Mouse (Mus musculus) spleen, adult 2 months (tissue): ENCODE results near the gene Gnpat.

Source experiments
- CTCF ChIP-seq: fragments of 200-500 bp; IDR thresholded peaks from 2 replicates; pipeline ENCODE4 v1.5.1; 2011; ENCODE audit warnings: mild to moderate bottlenecking, inconsistent platforms; ENCODE audit not compliant: insufficient read depth, insufficient read length, insufficient replicate concordance; ENCODE audit errors: extremely low read depth
- POLR2A ChIP-seq: fragments of 200-500 bp; IDR thresholded peaks from 2 replicates; pipeline ENCODE4 v1.6.1; 2011; ENCODE audit warnings: low read depth, low read length, inconsistent platforms

- no peak for TF ChIP-seq CTCF
- no peak for TF ChIP-seq POLR2A
Observed at GRCm38 (mm10) chr8:124910349-124910748, 47.5 kb downstream of the Gnpat start.
